Mouse (Mus musculus) limb, embryonic 12.5 days (tissue): ENCODE data around the gene Fam76b. TPM values are rescaled to one million over a fixed set of nuclear protein-coding genes. Genes with fewer than 3 reads are reported as not detected.

Experiments
- ATAC-seq: fragments of 200-750 bp; cut with Nextera tagmentation; 2 replicates; pipeline ENCODE4 v1.8.0; 2017; ENCODE audit warnings: low read depth, moderate TSS enrichment; ENCODE audit not compliant: insufficient number of reproducible peaks, insufficient read depth, low FRiP score, low TSS enrichment
- H3K27ac ChIP-seq: fragments of 300-500 bp; sonication (generic); 2 replicates; pipeline ENCODE4 v1.5.1; 2016; ENCODE audit warnings: mild to moderate bottlenecking, moderate library complexity
- H3K27me3 ChIP-seq: fragments of 300-500 bp; sonication (generic); 2 replicates; pipeline ENCODE4 v1.6.1; 2016; ENCODE audit warnings: mild to moderate bottlenecking, moderate library complexity
- H3K36me3 ChIP-seq: fragments of 300-500 bp; sonication (generic); 2 replicates; pipeline ENCODE4 v1.6.1; 2016; ENCODE audit warnings: mild to moderate bottlenecking, moderate library complexity
- H3K4me1 ChIP-seq: fragments of 300-500 bp; sonication (generic); replicated peaks from 2 replicates; pipeline ENCODE4 v1.6.1; 2016
- H3K4me2 ChIP-seq: fragments of 300-500 bp; sonication (generic); 2 replicates; pipeline ENCODE4 v1.6.1; 2016; ENCODE audit warnings: mild to moderate bottlenecking, moderate library complexity
- H3K4me3 ChIP-seq: fragments of 300-500 bp; sonication (generic); replicated peaks from 2 replicates; pipeline ENCODE4 v1.5.1; 2016; ENCODE audit warnings: mild to moderate bottlenecking
- H3K9ac ChIP-seq: fragments of 300-500 bp; sonication (generic); replicated peaks from 2 replicates; pipeline ENCODE4 v1.6.1; 2016; ENCODE audit warnings: mild to moderate bottlenecking, moderate library complexity
- H3K9me3 ChIP-seq: fragments of 300-500 bp; sonication (generic); 2 replicates; pipeline ENCODE4 v1.6.1; 2016; ENCODE audit warnings: mild to moderate bottlenecking, moderate library complexity
- WGBS: fragments of 180-500 bp; shearing (Covaris S2); methylation state at CpG from one replicate; pipeline ENCODE4 v1.1.7; 2016; 5-methylcytosine and 5-hydroxymethylcytosine counted together
- polyA plus RNA-seq: library from polyadenylated mRNA; unstranded; fragments of >200 nt; fragmentation: Nextera tagmentation; extraction: Ambion mirVana; gene quantifications from 2 replicates; pipeline ENCODE4 v1.2.1, GENCODE M21; 2016

The Fam76b gene
- polyA plus RNA-seq, 1 experiment from 2014 or later: 30.0 TPM

DNA sequence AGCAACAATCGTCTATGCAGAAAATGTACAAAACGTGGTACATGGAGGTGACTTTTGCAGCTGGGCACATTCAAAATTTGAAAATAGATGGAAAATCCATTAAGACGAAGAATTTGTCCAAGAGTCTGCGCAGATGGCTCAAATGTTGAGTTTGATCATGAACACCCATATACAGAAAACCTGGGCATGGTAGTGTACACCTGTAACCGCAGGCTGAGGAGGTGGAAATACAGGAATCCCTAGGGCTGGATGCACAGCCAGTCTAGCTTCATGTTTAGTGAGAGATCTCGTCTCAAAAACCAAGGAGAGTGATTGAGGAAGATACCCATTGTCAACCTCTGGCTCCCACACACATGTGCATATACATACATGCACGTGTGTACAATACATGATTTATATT lies 44.1 kb downstream of the Fam76b start:
- Histone ChIP-seq H3K27ac (no peak overlapping the region), H3K4me1 (peaks cover 4% of the 10 kb centered on the region; the same call in 1 of the 2 replicates), H3K36me3 (no peaks in the 10 kb centered on the region), H3K9ac (no peak overlapping the region), H3K4me3 (no peak overlapping the region), H3K4me2 (no peak overlapping the region), H3K9me3 (no peaks in the 10 kb centered on the region), H3K27me3 (no peaks in the 10 kb centered on the region)
- 88% methylated on average over 7 of the region's 7 CpGs for WGBS
- ATAC-seq: no peak

DNA sequence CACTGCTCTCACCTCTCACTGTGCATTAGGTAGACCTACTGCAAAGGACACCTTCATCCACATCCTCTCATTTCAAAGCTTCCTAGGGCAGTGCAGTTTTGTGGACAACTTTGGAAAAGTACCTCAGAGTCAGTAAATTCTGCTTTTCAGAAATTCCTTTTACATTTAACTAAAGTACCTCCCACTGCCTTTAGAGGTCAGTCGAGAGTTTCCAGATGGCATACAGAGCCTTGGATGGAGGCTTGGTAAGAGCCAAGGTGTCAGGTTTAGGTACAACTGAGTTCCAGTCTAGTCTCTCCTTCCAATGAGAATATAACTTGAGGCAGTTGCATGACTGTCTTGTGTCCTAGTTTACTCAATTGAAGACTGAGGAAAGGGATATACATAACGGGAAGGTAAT lies 46.8 kb downstream of the Fam76b start:
- Histone ChIP-seq H3K36me3 (no peaks in the 10 kb centered on the region), H3K4me2 (no peak overlapping the region), H3K27ac (no peak overlapping the region), H3K9ac (no peak overlapping the region), H3K9me3 (no peaks in the 10 kb centered on the region), H3K4me3 (no peak overlapping the region), H3K27me3 (no peaks in the 10 kb centered on the region), H3K4me1 (peaks cover 4% of the 10 kb centered on the region; the same call in 1 of the 2 replicates)
- no peak for ATAC-seq
- 52% methylated on average over 2 of the region's 2 CpGs for WGBS

DNA sequence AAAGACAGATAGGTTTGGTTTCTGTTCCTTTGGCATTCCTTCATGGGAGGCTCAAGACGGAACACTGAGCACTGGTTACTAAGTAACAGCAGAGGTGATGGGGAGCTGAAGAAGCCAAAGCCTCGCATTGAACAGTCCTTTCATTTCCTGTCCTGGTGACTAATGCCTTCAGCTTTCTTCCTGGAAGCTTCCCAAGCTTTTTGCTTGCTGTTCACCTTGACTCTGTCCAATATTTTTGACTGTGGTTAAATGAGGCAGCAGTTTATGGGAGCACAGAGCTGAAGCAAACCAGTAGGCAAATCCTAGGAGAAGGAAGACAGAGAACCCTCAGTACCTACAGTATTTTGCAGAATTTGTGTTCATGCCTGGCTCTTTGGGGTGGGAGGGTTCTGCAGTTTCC lies 47.8 kb downstream of the Fam76b start:
- H3K27me3 ChIP-seq: no peaks in the 10 kb centered on the region
- no peak overlapping the region for H3K27ac ChIP-seq
- no peak overlapping the region for H3K4me2 ChIP-seq
- H3K4me1 ChIP-seq: peaks cover 4% of the 10 kb centered on the region; the same call in 1 of the 2 replicates
- H3K9ac ChIP-seq: no peak overlapping the region
- no peaks in the 10 kb centered on the region for H3K36me3 ChIP-seq
- ATAC-seq: no peak
- no peaks in the 10 kb centered on the region for H3K9me3 ChIP-seq
- no peak overlapping the region for H3K4me3 ChIP-seq
- 62% methylated on average over 2 of the region's 2 CpGs for WGBS

DNA sequence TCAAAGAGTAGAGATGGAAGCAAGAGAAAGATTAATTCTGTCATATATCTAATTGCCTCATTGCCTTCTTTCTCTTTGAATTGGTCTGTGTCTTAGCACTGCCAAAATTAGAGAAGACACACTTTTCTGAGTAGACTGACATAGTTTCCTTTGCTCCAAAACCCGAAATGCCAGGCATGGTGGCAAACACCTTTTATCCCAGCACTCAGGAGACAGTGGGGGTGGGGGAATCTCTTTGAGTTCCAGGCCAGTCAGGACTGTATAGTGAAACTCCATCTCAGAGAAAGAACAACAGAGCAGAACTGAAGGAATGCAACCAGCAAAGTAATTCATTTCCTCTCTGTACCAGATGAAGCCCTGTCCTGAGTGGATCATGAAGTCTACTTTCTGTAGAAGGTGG lies 53.2 kb downstream of the Fam76b start:
- Histone ChIP-seq H3K4me2 (no peak overlapping the region), H3K9ac (no peak overlapping the region), H3K27me3 (no peaks in the 10 kb centered on the region), H3K4me1 (no peaks in the 10 kb centered on the region), H3K4me3 (no peak overlapping the region), H3K27ac (no peak overlapping the region), H3K36me3 (no peaks in the 10 kb centered on the region), H3K9me3 (no peaks in the 10 kb centered on the region)
- WGBS: 47% methylated on average over 1 of the region's 1 CpGs
- no peak for ATAC-seq

DNA sequence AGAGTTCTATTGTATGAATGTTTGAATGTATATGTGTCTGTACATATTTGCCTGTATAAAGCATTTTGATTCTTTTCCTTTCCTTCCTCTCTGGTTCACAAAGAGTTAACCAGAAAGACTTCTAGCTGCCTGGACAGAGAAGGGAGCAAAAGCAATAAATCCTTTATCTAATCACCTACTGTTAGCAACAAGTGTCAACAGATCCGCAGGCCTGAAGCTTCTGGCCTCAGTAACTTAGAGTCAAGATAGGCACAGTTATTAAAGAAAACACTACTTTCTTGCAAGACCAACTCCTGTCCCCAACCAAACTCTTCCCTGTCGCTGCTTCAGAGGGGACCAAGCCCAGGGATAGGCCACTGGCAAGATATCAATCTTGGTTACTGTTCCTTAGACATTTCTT lies 55.0 kb downstream of the Fam76b start:
- Histone ChIP-seq H3K4me2 (no peak overlapping the region), H3K27me3 (no peaks in the 10 kb centered on the region), H3K9me3 (no peaks in the 10 kb centered on the region), H3K4me3 (no peak overlapping the region), H3K36me3 (no peaks in the 10 kb centered on the region), H3K4me1 (no peaks in the 10 kb centered on the region), H3K9ac (no peak overlapping the region), H3K27ac (no peak overlapping the region)
- 10% methylated on average over 2 of the region's 2 CpGs for WGBS
- no peak for ATAC-seq

DNA sequence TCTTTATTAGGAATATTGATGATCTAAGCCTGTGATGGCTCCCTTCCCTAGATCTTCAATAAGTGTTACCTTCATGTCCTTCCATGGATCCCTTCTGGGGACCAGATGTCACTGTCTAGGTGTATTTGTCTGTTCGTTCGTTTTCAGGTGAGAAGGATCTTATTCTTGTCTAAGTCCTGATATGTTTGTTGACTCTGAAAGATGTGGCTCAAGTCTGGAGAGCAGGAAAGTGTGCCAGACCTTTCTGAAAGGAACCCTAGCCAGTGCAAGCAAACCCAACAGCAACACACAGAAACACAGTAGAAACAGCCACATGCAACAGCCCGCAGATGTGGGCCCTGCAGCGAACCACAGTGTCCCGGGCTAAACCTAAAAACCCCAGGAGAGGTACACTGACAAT lies 61.5 kb downstream of the Fam76b start:
- no peaks in the 10 kb centered on the region for H3K27me3 ChIP-seq
- no peak overlapping the region for H3K27ac ChIP-seq
- H3K9ac ChIP-seq: no peak overlapping the region
- no peak overlapping the region for H3K4me2 ChIP-seq
- ATAC-seq: no peak
- H3K4me1 ChIP-seq: peaks cover 6% of the 10 kb centered on the region; the same call in 1 of the 2 replicates
- H3K9me3 ChIP-seq: 0 out of 2 replicates have a peak, but pooled peaks cover 4% of the 10 kb centered on the region
- no peaks in the 10 kb centered on the region for H3K36me3 ChIP-seq
- 70% methylated on average over 5 of the region's 5 CpGs for WGBS
- H3K4me3 ChIP-seq: no peak overlapping the region

DNA sequence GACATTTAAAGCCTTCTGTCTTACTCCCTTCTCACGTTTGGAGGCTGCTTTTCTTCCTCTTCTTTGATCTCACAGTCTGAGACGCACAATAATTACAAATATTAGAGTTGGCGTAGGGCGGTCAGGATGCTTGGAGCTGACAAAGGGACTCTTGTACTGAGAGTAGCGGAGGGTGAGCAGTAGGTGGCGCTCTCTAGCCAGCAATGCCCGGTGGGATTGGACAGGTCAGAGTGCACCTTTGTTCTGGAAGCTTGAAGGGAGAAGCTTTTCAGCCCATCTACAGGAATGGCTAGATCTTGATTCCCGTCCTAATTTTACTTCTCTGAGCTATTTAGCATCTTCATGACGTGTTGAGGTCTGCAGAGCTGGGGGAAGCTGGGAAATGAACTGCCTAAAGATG lies 62.1 kb downstream of the Fam76b start:
- H3K9me3 ChIP-seq: 0 out of 2 replicates have a peak, but pooled peaks cover 4% of the 10 kb centered on the region
- 10% methylated on average over 9 of the region's 9 CpGs for WGBS
- no peak overlapping the region for H3K4me2 ChIP-seq
- H3K4me1 ChIP-seq: peaks cover 6% of the 10 kb centered on the region; the same call in 1 of the 2 replicates
- no peaks in the 10 kb centered on the region for H3K36me3 ChIP-seq
- no peak overlapping the region for H3K9ac ChIP-seq
- peak; percentile 86; the same call in 1 of the 2 replicates for ATAC-seq
- no peak overlapping the region for H3K27ac ChIP-seq
- no peaks in the 10 kb centered on the region for H3K27me3 ChIP-seq
- H3K4me3 ChIP-seq: no peak overlapping the region

DNA sequence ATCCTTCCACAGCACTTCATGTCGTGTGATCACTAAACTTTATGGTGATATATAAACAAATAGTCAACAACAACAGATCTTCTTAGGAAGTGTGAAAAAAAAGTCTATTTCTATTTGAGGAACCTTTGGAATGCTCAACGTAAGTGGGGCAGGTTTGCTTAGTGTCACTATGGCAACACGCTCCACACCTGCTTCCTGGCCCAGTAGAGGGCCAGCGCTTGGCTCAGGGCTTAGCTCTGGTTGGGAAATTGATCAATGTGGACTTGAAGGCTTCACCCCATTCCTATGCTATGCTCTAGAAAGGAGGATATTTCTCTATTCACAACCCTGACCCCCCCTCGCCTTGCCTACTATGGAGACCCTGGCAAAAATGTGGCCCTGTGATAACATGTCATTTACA lies 62.7 kb downstream of the Fam76b start:
- ATAC-seq: 0 out of 2 replicates have a peak, but pooled peaks have one; percentile 27
- no peak overlapping the region for H3K27ac ChIP-seq
- no peaks in the 10 kb centered on the region for H3K27me3 ChIP-seq
- peaks cover 6% of the 10 kb centered on the region; the same call in 1 of the 2 replicates for H3K4me1 ChIP-seq
- no peak overlapping the region for H3K4me3 ChIP-seq
- no peak overlapping the region for H3K4me2 ChIP-seq
- no peak overlapping the region for H3K9ac ChIP-seq
- H3K9me3 ChIP-seq: 0 out of 2 replicates have a peak, but pooled peaks cover 4% of the 10 kb centered on the region
- WGBS: 50% methylated on average over 5 of the region's 5 CpGs
- H3K36me3 ChIP-seq: no peaks in the 10 kb centered on the region

DNA sequence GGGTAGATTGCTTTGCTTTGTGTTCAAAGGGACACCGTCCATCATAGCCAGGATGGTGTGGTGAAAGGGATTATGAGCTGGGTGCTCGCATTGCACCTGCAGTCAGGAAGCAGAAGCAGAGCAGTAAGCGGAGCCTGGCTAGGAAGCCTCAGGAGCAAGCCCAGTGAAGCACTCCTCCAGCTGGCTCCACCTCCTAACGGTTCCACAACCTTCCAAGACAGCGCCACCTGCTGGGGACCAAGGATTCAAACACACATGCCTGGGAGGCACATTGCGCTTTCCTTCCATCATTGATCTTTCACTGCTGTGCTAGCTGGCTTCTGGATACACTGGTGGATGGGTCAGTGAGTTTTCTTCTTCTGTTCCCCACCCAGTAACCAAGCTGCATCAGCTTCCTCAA lies 64.4 kb downstream of the Fam76b start:
- H3K27ac ChIP-seq: no peak overlapping the region
- H3K27me3 ChIP-seq: no peaks in the 10 kb centered on the region
- H3K9ac ChIP-seq: no peak overlapping the region
- 92% methylated on average over 6 of the region's 6 CpGs for WGBS
- no peak overlapping the region for H3K4me3 ChIP-seq
- H3K4me1 ChIP-seq: peaks cover 6% of the 10 kb centered on the region; the same call in 1 of the 2 replicates
- H3K36me3 ChIP-seq: no peaks in the 10 kb centered on the region
- 0 out of 2 replicates have a peak, but pooled peaks cover 4% of the 10 kb centered on the region for H3K9me3 ChIP-seq
- no peak overlapping the region for H3K4me2 ChIP-seq
- no peak for ATAC-seq

DNA sequence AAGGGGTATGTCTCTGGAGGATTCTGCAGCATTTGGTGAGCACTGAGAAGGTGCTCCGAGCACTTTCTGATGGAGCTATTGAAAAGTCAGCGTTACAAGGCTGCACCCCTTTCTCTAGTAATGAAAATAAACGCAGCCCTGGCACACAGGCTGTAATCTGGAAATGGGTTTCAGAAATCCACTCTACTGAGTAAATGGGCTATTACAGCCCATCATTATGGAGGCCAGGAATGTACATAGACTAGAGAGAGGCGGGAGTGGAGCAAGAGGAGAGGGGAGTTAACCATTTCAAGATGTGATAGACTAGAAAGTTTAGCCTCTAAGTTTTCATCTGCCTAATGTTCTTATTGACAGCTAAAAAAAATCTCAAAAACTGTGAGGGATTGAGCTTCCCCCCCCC lies 65.5 kb downstream of the Fam76b start:
- ATAC-seq: peak; percentile 78
- Histone ChIP-seq H3K4me1 (peaks cover 6% of the 10 kb centered on the region; the same call in 1 of the 2 replicates), H3K27ac (peak overlapping the region; percentile 71), H3K9me3 (0 out of 2 replicates have a peak, but pooled peaks cover 4% of the 10 kb centered on the region), H3K27me3 (no peaks in the 10 kb centered on the region), H3K9ac (no peak overlapping the region), H3K4me3 (no peak overlapping the region), H3K4me2 (no peak overlapping the region), H3K36me3 (no peaks in the 10 kb centered on the region)
- 26% methylated on average over 4 of the region's 4 CpGs for WGBS

DNA sequence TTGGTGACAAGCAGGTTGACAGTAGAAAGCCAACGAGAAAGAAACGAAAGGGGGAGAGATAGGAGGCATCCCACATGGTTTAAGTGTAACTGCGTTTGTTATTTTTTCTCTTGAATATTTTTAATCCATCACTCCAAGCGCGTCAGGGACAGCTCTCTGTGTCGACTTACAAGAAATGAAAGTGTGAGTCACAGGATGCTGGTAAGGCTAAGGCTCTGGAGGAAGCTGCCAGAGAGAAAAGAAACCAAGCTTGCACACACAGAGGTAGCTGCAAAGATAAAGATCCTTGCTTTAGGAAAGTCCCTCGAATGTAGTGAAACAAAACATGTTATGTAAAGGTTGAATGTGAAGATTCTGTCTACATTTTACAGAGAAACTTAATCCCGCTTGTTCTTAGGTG lies 67.0 kb downstream of the Fam76b start:
- Histone ChIP-seq H3K4me1 (peaks cover 6% of the 10 kb centered on the region; the same call in 1 of the 2 replicates), H3K27ac (no peak overlapping the region), H3K9me3 (0 out of 2 replicates have a peak, but pooled peaks cover 4% of the 10 kb centered on the region), H3K36me3 (no peaks in the 10 kb centered on the region), H3K9ac (no peak overlapping the region), H3K4me2 (no peak overlapping the region), H3K4me3 (no peak overlapping the region), H3K27me3 (no peaks in the 10 kb centered on the region)
- 75% methylated on average over 8 of the region's 8 CpGs for WGBS
- ATAC-seq: no peak

DNA sequence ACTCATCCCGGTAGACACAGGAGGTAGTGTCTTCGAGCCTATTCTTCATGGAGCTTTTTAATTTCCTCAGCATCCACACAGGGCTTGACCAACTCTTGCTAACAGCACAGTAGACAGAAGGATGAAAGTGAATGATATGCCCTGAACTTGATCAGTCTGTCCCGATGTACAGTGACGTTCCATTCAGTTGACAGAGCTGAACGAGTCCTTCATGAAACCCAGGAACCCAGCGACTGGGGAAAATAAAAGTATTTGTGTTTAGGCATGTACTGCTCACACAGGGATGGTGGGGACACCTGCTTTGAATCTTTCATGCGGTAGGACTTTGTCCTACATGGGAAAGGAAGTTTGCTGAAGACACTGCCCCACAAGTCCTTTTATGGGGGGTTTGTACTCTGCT lies 67.4 kb downstream of the Fam76b start:
- 88% methylated on average over 7 of the region's 7 CpGs for WGBS
- no peaks in the 10 kb centered on the region for H3K36me3 ChIP-seq
- H3K9me3 ChIP-seq: 0 out of 2 replicates have a peak, but pooled peaks cover 4% of the 10 kb centered on the region

More for the DNA sequence above, 67.4 kb downstream of the Fam76b start:
- Histone ChIP-seq H3K4me3 (no peak overlapping the region), H3K4me1 (peaks cover 6% of the 10 kb centered on the region; the same call in 1 of the 2 replicates), H3K27ac (no peak overlapping the region), H3K27me3 (no peaks in the 10 kb centered on the region), H3K4me2 (no peak overlapping the region), H3K9ac (no peak overlapping the region)
- ATAC-seq: no peak
